Mouse (Mus musculus) E14TG2a.4 (cell line): ENCODE results near the gene Krtap1-4.

Experiments
- CTCF ChIP-seq: conservative IDR thresholded peaks from 2 replicates; pipeline ENCODE4 v1.5.1; 2014; ENCODE audit warnings: low read length
- NANOG ChIP-seq: IDR thresholded peaks from 2 replicates; pipeline ENCODE4 v1.6.1; 2014; ENCODE audit warnings: borderline replicate concordance, low read length, mixed read lengths
- POU5F1 ChIP-seq: IDR thresholded peaks from 2 replicates; pipeline ENCODE4 v1.6.1; 2014; ENCODE audit warnings: low read length, borderline replicate concordance

DNA sequence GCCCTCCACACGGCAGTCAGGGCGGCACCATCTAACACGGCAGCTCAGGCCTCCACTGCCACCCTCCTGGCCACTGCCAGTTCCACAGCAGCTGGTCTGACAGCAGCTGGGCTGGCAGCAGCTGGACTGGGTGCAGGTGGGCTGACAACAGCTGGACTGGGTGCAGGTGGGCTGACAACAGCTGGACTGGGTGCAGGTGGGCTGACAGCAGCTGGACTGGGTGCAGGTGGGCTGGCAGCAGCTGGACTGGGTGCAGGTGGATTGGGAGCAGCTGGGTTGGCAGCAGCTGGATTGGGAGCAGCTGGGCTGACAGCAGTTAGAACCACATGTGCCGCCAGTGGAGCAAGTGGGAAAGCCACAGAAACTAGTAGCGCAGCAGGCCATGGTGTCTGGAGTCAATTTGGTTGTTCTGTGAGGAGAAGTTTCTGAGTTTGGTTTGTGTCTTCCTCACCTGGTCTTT lies at the start of gene Krtap1-4:
- TF ChIP-seq CTCF (no peak), POU5F1 (no peak), NANOG (no peak)
